Mouse (Mus musculus) urinary bladder, postnatal 36 days (tissue): ENCODE measurements at regions not wholly inside any gene's neighbourhood (a gene's known extent, or its start where the extent isn't known, plus 50 kb on each side); places are given as distances from the start of the nearest gene placed in this dataset.

ENCODE experiments used
- DNase-seq, 2 experiments: peaks; one replicate each; pipeline ENCODE4 v3.0.0; 2022; ENCODE audit warnings: low spot score in 2 of 2, mixed read lengths in 1 of 2

DNA sequence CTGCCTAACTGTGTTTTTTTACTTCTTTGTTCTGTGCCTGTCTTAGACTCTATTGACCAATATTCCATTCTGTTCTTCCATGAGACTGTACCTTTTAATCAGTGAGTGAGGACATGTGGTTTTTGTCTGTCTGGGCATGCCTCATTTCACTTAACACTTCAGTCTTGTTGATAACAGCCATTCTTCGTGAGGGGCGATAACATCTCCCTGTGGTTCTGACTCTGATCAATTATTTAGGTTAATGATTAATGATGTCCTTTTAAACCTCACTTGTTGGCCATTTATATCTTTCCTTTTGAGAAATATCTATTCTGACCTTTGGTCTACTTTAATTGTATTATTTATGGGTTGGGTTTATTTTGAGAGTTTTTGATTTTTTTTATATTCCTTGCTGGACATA is 496.0 kb downstream of the Cd109 start:
- DNase-seq = no peak

DNA sequence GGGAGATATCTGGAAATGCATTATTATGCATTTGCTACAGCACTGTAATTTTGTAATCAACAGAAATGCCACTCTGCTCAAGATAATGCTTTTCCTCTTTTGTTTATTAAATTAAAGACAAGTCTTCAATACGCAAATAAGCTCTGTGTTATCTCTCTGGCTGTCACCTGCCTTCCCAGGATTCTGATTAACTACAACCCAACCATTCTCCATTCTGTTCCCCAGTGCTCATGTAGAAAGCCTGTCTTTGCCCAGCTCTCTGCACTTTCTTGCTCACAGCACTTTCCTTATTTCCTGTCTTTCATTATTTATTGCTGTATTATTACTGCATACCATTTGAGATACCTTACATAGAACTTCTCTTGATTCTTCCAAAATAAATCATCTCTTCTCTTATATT is 525.6 kb downstream of the Cd109 start:
- no peak for DNase-seq

- DNase-seq = no peak
Observed at GRCm38 (mm10) chr9:79146004-79146403, 530.7 kb downstream of the Cd109 start.

GRCm38 (mm10) chr9:79165596-79165995 is 550.2 kb downstream of the Cd109 start:
- DNase-seq = no peak

DNA sequence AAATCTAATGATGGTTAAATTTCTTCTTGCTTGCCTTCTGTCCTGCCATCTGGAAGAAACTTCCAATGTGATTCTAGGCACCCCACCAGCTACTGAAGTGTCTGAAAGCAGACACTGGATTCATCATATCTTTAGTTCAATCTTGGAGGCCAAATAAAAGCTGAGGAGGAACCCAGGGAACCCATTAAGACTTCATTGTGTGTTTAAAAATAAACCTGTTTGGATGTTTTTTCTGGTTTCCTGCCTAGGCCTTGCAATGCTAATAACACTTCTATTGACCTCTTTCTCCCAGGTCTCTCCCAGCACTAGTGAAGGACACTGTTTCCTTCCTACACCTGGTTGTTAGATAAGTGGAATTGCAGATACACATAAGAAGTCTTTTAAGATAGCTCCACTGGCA is 545.6 kb downstream of the Col12a1 start:
- DNase-seq = no peak

GRCm38 (mm10) chr9:79179954-79180353 is 538.7 kb downstream of the Col12a1 start:
- DNase-seq = no peak

- no peak for DNase-seq
Observed at GRCm38 (mm10) chr9:79195420-79195819, 523.2 kb downstream of the Col12a1 start.

GRCm38 (mm10) chr9:79201755-79202154 is 516.9 kb downstream of the Col12a1 start:
- DNase-seq = no peak

GRCm38 (mm10) chr9:79213364-79213763 is 505.3 kb downstream of the Col12a1 start:
- DNase-seq = peak in 1 of 2 experiments; percentile 4

DNA sequence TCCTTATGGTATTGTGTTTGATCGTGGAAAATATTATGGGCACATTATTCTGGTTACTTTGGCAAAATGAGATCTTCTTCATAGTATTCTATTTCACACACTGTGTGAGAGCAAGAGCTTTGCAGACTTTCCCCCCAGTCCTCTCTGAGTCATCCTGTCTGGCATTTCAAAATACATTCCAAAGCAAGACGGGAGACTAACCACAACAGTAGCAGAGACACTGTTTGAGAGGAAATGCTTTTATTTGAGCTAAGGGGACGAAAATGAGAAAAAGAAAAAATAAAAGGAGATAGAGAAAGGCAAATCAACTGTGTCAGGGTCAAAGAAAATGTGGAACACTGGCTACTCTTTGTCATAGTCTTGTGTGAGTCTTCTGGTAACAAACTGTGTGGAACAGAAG is 502.6 kb downstream of the Col12a1 start:
- DNase-seq = no peak

- DNase-seq = no peak
Observed at GRCm38 (mm10) chr9:79216432-79216831, 502.2 kb downstream of the Col12a1 start.

DNA sequence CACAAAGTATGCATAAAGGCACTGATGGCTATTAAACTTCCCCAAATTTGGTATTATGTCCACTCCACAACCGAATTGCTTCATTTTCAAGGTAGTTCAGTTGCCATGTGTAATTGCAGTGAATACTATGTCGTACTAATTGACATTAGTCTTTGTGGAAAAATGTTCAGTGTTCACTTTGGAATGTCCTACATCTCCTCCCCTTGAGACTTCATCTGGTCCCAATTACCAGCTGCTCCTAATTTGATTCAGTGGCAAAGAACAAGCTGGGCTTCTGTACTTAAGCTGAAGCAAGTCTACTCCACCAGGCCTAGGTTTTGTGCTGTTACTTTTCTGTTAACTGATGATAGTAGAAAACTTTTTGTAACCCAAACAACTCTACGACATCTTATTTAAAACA is 485.6 kb downstream of the Col12a1 start:
- no peak for DNase-seq

DNA sequence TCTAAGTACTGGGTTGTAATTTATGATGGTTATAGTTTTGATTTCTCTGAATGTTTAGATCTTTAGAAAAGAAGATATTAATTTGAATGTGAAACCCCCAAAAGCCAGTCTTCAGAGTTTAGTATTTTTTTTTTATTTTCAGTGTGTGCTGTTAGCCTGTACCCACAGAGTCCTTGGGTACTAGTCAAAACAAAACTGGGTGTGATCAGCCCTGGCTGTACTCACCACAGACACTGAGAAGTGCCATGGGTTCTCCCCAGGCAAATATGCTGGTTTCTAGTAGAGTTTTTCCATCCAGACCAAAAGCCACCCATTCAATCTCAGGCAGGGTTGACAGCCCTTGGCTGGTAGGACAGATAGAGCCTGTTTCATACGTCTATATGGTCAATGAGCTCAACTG is 484.9 kb downstream of the Col12a1 start:
- DNase-seq = no peak

GRCm38 (mm10) chr9:79269646-79270213 is 448.9 kb downstream of the Col12a1 start:
- DNase-seq = no peak

GRCm38 (mm10) chr9:79270256-79270655 is 448.4 kb downstream of the Col12a1 start:
- DNase-seq = peak in 1 of 2 experiments; percentile 31

GRCm38 (mm10) chr9:79287849-79288248 is 430.8 kb downstream of the Col12a1 start:
- DNase-seq = no peak

GRCm38 (mm10) chr9:79295306-79295705 is 423.3 kb downstream of the Col12a1 start:
- DNase-seq = no peak

DNA sequence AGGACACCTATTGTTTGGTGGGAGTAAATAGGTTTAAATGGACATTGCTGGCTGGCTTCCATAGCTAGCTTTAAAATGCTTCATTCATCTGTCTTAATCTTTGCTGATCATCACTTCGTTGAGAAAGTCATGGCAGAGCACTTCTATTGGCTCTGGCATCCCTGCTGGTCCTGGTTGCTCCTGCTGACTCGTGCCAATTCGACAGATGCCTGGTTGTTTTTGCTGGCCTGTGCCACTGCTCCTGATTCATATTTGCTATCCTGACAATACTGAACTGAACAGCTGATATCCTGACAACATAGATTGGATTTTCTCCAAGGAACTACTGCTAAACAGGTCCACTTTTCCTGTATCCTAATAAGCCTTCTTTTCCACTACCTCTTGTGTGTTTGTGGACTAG is 417.1 kb downstream of the Col12a1 start:
- no peak for DNase-seq

DNA sequence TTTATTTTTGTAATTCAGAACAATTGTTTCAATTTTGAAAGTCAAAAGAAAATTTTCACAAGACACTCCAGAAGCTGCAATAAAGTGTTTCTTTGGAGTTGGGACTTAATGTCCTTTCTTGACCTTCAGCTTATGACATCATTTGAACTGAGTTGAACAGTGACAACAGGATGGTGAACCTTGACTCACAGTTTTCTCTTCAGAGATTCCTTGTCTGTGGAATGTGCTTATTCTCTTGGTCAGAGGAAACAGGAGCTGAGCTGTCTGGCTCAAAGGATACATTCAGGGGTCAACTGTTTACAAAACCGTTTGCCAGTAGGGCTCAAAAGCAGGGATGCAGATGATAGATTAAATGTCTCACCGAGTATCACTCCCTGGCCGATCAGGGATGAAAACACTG is 408.0 kb downstream of the Col12a1 start:
- DNase-seq = no peak

GRCm38 (mm10) chr9:79317411-79317810 is 401.2 kb downstream of the Col12a1 start:
- no peak for DNase-seq

DNA sequence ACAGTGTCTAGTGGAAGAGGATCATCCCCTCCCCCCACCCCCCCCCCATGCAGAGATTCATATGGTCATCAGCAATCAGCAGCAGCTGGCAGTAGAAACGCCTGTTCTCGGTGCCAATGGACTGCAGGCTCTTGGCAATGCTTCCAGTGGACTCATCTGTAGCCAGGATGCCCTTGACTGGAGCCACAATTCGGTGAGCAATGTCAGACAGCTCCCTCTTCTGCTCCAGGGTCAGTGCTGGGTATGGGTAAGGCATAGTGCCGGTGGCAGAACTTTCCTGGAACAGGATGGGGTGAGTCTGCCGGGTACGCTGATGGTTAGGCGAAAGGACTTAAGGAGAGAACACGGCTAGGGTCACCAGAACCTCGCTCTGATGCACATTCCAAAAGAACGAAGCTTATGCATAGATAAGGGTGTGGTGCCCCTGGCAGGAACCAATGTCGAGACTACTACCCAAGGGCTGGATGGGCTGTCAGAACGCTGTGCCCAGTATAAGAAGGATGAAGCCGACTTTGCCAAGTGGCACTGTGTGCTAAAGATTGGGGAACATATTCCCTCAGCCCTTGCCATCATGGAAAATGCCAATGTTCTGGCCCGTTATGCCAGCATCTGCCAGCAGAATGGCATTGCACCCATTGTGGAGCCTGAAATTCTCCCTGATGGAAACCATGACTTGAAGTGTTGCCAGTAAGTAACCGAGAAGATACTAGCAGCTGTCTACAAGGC is 372.1 kb downstream of the Col12a1 start:
- DNase-seq = no peak

GRCm38 (mm10) chr9:79392020-79392419 is 326.6 kb downstream of the Col12a1 start:
- no peak for DNase-seq

DNA sequence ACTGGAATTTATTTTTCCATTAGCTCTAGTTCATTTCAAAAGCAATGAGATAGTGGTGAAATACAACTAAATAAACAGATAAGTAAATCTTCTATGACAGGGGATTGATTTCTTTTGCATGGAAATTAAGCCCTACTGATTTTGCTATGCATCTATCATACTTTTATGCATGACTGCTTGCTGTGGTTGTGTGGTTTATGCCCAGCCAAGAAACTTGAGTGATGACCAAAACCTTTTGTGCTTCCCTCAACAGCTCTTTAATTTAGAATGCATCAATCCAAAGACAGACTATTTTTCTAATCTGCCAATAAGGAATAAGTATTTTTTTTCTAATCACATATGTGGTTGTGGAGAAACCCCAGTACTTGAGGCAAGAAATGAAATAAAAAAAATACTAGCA is 303.6 kb downstream of the Col12a1 start:
- DNase-seq = no peak

- no peak for DNase-seq
Observed at GRCm38 (mm10) chr9:79430417-79430816, 288.2 kb downstream of the Col12a1 start.
